Mouse (Mus musculus): ENCODE data around the gene Tmem274. TPM values are rescaled to one million over a fixed set of nuclear protein-coding genes. Genes with fewer than 3 reads are reported as not detected.
"Not testable (repeated sequence)": the region's sequence is repeated elsewhere in the genome, so short reads cannot be mapped to it uniquely, and the experiment has no call there.

Tmem274 gene
- polyA plus RNA-seq, 1 experiment from 2014 or later = not detected

DNA sequence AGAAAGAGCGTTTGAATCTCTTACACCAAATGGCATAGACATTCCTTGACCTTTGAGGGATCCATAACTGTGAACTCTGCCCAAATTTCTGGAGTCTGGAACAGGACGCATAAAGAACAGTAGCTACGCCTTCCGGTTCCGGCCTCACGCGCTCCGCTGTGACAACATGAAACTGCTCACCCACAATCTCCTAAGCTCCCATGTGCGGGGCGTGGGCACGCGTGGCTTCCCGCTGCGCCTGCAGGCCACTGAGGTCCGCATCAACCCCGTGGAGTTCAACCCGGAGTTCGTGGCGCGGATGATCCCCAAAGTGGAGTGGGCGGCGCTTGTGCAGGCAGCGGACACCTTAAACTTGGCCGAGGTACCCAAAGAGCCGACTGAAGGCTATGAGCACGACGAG is 20.0 kb upstream of the Tmem274 start:
- H3K9me3 ChIP-seq; H3K27ac ChIP-seq; H3K4me2 ChIP-seq; H3K36me3 ChIP-seq (replicated peaks); H3K4me3 ChIP-seq; H3K27me3 ChIP-seq (replicated peaks); H3K4me1 ChIP-seq; H3K9ac ChIP-seq; ATAC-seq (replicated peaks): not testable (repeated sequence)
- 88% methylated on average over 27 of the region's 27 CpGs for WGBS

DNA sequence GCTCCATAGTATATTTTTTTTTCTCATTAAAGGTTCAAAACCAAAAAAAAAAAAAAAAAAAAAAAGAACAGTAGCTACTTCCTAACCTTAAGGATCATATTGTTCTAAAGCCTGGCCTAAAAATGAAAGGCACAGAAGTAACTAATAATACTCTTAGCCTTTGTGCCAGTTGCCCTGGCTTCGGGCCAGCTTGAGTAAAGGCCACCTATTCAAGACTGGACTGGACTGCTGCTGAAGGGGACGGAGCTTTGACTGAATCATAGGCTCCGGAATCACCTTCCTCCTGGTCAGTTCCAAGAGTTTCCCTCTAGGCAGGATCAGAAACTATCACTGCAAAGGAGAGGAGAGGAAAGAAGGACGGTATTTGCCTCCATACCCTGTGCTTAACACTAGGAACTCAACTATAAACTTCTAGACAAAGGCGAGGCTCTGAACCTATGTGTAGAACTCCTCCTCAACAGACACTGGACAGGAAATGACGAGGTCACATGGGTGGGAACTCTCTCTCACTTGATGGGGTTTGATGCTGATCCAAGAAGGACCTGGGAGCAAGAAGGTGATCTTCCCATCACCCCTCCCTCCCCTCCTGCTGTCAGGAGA is 19.2 kb upstream of the Tmem274 start:
- Histone ChIP-seq H3K9me3 (no peaks in the 10 kb centered on the region), H3K27ac (no peak overlapping the region), H3K27me3 (replicated peaks) (no peaks in the 10 kb centered on the region)

GRCm38 (mm10) chr4:149458526-149458925 is 18.7 kb upstream of the Tmem274 start:
- Histone ChIP-seq H3K4me1 (0 out of 2 replicates have a peak, but pooled peaks cover 6% of the 10 kb centered on the region), H3K27ac (no peak overlapping the region), H3K9me3 (no peaks in the 10 kb centered on the region), H3K9ac (no peak overlapping the region), H3K4me2 (no peak overlapping the region), H3K27me3 (replicated peaks) (no peaks in the 10 kb centered on the region), H3K4me3 (no peak overlapping the region), H3K36me3 (replicated peaks) (no peaks in the 10 kb centered on the region)
- 58% methylated on average over 5 of the region's 5 CpGs for WGBS
- no peak for ATAC-seq (replicated peaks)

More for the DNA sequence above, 19.2 kb upstream of the Tmem274 start:
- ATAC-seq (replicated peaks) = no peak
- Histone ChIP-seq H3K4me1 (0 out of 2 replicates have a peak, but pooled peaks cover 6% of the 10 kb centered on the region), H3K4me3 (no peak overlapping the region), H3K36me3 (replicated peaks) (no peaks in the 10 kb centered on the region), H3K4me2 (no peak overlapping the region), H3K9ac (no peak overlapping the region)
- WGBS = 84% methylated on average over 6 of the region's 6 CpGs

DNA sequence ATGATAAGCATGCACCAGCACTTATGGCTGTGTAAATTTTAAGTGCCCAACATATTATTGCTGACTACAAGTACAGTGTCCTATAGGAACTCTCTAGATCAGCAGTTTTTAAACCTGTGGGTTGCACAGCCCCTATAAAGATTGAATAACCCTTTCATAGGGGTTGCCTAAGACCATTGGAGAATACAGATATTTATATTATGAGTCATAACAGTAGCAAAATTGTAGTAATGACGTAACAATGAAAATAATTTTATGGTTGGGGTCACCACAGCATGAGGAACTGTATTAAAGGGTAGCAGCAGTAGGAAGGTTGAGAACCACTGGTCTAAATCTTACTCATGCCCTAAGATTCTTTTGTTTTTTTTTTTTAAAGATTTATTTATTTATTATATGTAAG is 17.8 kb upstream of the Tmem274 start:
- Histone ChIP-seq H3K9ac (no peak overlapping the region), H3K27me3 (replicated peaks) (no peaks in the 10 kb centered on the region), H3K4me2 (no peak overlapping the region), H3K4me3 (no peak overlapping the region), H3K27ac (no peak overlapping the region), H3K36me3 (replicated peaks) (no peaks in the 10 kb centered on the region), H3K4me1 (0 out of 2 replicates have a peak, but pooled peaks cover 6% of the 10 kb centered on the region), H3K9me3 (no peaks in the 10 kb centered on the region)
- 87% methylated on average over 1 of the region's 1 CpGs for WGBS
- ATAC-seq (replicated peaks) = no peak

DNA sequence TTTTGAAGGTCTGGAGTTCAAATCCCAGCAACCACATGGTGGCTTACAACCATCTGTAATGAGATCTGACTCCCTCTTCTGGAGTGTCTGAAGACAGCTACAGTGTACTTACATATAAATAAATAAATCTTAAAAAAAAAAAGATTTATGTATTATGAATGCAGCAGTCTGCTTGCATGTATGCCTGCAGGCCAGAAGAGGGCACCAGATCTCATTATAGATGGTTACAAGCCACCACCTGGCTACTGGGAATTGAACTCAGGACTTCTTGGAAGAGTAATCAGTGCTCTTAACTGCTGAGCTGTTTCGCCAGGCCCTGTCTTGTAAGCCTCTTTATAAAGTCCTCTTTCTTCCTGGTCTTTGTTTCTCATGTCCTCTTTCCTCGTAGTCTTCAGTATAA is 16.7 kb upstream of the Tmem274 start:
- not testable (repeated sequence) for H3K9ac ChIP-seq; H3K4me2 ChIP-seq; H3K27me3 ChIP-seq (replicated peaks); H3K27ac ChIP-seq; H3K4me1 ChIP-seq; ATAC-seq (replicated peaks); H3K9me3 ChIP-seq; H3K4me3 ChIP-seq; H3K36me3 ChIP-seq (replicated peaks)
- 93% methylated on average over 2 of the region's 2 CpGs for WGBS

DNA sequence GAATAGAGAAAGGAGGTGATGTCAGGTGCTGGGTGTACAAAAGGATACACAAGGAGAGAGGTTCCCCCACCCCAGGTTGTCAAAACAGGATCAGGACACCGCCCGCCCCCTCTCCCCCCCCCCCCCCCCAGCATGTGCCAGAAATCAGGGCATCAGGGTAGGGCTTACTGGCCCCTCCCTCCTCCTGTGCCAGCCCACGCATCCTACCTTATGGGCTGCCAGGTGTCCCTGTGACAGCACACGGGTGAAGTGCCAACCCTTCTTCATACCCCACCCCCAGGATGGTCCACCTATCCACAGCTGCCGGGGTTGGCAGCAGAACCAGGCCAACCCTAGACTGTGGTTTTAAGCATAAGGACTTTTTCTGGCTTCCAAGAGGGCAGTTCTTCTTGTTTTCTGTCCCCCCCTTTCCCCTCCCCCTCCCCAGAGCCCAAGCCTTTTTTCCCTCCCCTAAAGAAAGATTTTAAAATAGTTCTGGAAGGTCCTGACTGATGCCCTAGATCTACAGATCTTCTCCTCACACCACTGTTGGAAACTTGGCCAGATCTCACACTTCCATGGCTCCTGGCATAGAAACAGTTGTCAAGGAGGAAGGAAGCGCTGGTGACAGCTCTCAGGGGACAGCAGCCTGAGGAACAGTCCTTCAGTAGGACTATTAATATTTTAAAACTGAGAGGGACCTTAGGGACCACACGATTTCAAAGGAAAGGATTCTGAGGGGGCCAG is 15.4 kb upstream of the Tmem274 start:
- Histone ChIP-seq H3K4me2 (no peak overlapping the region), H3K36me3 (replicated peaks) (no peaks in the 10 kb centered on the region), H3K9me3 (no peaks in the 10 kb centered on the region), H3K27me3 (replicated peaks) (no peaks in the 10 kb centered on the region), H3K4me3 (no peak overlapping the region), H3K9ac (no peak overlapping the region), H3K4me1 (0 out of 2 replicates have a peak, but pooled peaks cover 6% of the 10 kb centered on the region), H3K27ac (no peak overlapping the region)
- no peak for ATAC-seq (replicated peaks)
- 68% methylated on average over 7 of the region's 7 CpGs for WGBS

DNA sequence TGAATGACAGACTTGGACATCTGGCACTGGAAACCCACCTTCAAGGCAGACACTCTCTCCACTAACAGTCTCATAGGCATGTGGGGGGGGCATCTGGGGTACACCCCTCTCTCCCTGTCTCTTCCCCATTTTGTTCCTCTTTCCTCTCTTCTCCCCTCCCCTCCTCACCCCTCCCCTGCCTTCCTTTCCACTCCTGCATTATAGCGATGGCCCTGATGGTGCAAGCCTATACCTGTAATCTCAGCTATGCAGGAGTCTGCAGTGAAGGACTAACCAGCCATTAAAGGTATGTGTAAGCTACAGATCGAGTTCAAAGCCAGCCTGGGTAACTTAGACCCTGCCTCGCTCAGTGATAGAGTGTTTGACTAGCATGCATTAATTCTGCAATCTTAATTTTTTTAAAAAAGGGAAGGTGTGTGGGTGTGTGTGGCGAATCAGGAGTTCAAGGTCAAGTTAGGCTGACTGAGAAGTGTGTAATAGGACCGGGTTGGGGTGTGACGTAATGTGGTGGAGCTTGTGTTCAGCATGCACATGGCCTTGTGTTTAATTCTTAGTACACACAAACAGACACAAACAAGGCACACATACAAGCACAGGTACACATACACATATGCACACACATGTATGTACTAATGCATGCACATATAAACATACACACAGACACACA is 14.7 kb upstream of the Tmem274 start:
- WGBS = 84% methylated on average over 6 of the region's 6 CpGs
- ATAC-seq (replicated peaks) = no peak
- H3K27ac ChIP-seq = no peak overlapping the region
- no peaks in the 10 kb centered on the region for H3K9me3 ChIP-seq
- no peaks in the 10 kb centered on the region for H3K36me3 ChIP-seq (replicated peaks)
- no peak overlapping the region for H3K9ac ChIP-seq
- 0 out of 2 replicates have a peak, but pooled peaks cover 6% of the 10 kb centered on the region for H3K4me1 ChIP-seq
- no peaks in the 10 kb centered on the region for H3K27me3 ChIP-seq (replicated peaks)
- no peak overlapping the region for H3K4me2 ChIP-seq
- H3K4me3 ChIP-seq = no peak overlapping the region

DNA sequence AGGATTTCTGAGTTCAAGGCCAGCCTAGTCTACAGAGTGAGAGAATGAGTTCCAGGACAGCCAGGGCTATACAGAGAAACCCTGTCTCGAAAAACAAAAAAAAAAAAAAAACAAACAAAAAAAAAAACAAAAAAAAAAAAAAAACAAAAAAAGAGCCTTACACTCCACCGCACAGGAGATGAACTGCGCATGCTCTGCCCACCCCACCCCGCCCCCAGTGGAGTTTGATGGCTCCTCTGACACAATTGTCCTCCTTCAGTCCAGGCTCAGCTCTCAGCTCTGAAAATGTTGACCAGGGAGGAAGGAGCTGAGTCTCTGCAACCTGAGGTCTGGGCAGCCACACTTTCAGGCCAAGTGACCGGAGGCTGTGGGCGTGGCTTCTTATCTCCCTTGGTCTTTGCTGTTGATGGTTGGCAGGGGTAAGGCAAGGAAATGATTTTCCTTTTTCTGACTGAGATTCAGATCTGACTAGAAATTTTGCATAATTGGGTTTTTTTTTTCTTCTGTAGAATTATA is 13.7 kb upstream of the Tmem274 start:
- H3K9me3 ChIP-seq = no peaks in the 10 kb centered on the region
- 86% methylated on average over 5 of the region's 6 CpGs for WGBS
- H3K9ac ChIP-seq = no peak overlapping the region
- H3K36me3 ChIP-seq (replicated peaks) = no peaks in the 10 kb centered on the region
- no peak for ATAC-seq (replicated peaks)
- H3K4me2 ChIP-seq = no peak overlapping the region
- H3K27ac ChIP-seq = no peak overlapping the region
- H3K4me3 ChIP-seq = no peak overlapping the region
- H3K4me1 ChIP-seq = 0 out of 2 replicates have a peak, but pooled peaks cover 6% of the 10 kb centered on the region
- H3K27me3 ChIP-seq (replicated peaks) = no peaks in the 10 kb centered on the region

DNA sequence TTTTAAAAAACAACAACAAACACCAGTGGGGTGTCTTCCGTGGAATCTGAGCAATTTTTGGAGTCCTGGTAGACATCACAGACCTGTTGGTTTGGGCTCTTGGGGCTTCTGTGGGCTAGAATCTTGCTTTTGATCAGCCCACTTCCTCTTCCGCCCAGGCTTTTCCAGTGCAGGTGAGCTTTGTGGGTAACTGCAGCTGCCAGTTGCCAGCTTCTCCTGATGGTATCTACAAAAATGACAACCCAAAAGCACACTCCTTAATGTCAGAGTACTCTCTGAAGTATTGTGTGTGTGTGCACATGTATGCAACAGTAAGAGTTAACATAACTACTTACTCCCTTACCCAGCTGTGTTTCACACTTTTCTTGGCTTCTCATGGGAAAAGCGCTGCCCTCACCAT is 7.6 kb upstream of the Tmem274 start:
- Histone ChIP-seq H3K4me2 (no peak overlapping the region), H3K4me3 (no peak overlapping the region), H3K9me3 (no peaks in the 10 kb centered on the region), H3K27me3 (replicated peaks) (no peaks in the 10 kb centered on the region), H3K9ac (no peak overlapping the region), H3K36me3 (replicated peaks) (peaks cover 6% of the 10 kb centered on the region; the same call in 1 of the 2 replicates), H3K4me1 (no peaks in the 10 kb centered on the region), H3K27ac (no peak overlapping the region)
- no peak for ATAC-seq (replicated peaks)
- 95% methylated on average over 3 of the region's 3 CpGs for WGBS

DNA sequence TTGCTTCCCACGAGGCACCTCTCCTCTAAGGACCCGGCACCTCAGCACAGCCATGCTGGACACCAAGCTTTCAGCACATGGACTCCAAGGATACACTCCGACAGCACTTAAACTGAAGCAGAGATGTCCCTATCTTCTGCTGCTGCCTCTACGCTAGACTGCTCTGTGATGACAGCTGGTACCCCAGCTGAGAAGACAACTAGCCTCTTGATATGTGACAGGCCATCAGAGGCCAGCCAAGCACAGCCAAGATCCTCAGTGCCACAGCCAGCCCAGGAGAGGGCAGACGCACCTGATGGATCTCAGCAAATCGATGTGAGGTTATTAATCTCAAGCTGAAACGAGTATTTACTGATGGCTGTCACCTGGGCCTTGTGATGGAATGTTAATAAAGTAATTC is 2.1 kb upstream of the Tmem274 start:
- no peak overlapping the region for H3K4me2 ChIP-seq
- WGBS = 84% methylated on average over 7 of the region's 7 CpGs
- H3K4me1 ChIP-seq = no peaks in the 10 kb centered on the region
- H3K4me3 ChIP-seq = no peak overlapping the region
- H3K36me3 ChIP-seq (replicated peaks) = peaks cover 6% of the 10 kb centered on the region; the same call in 1 of the 2 replicates
- no peaks in the 10 kb centered on the region for H3K9me3 ChIP-seq
- H3K9ac ChIP-seq = no peak overlapping the region
- no peak for ATAC-seq (replicated peaks)
- no peaks in the 10 kb centered on the region for H3K27me3 ChIP-seq (replicated peaks)
- no peak overlapping the region for H3K27ac ChIP-seq

GRCm38 (mm10) chr4:149484566-149484965 is 7.4 kb downstream of the Tmem274 start:
- Histone ChIP-seq H3K27ac (peak overlapping the region; percentile 79), H3K9ac (peak overlapping the region; percentile 86), H3K4me3 (peak overlapping the region; percentile 95), H3K4me1 (peaks cover 26% of the 10 kb centered on the region), H3K4me2 (peak overlapping the region; percentile 93), H3K27me3 (replicated peaks) (no peaks in the 10 kb centered on the region), H3K9me3 (no peaks in the 10 kb centered on the region), H3K36me3 (replicated peaks) (peaks cover 22% of the 10 kb centered on the region)
- no peak for ATAC-seq (replicated peaks)
- 52% methylated on average over 3 of the region's 3 CpGs for WGBS

DNA sequence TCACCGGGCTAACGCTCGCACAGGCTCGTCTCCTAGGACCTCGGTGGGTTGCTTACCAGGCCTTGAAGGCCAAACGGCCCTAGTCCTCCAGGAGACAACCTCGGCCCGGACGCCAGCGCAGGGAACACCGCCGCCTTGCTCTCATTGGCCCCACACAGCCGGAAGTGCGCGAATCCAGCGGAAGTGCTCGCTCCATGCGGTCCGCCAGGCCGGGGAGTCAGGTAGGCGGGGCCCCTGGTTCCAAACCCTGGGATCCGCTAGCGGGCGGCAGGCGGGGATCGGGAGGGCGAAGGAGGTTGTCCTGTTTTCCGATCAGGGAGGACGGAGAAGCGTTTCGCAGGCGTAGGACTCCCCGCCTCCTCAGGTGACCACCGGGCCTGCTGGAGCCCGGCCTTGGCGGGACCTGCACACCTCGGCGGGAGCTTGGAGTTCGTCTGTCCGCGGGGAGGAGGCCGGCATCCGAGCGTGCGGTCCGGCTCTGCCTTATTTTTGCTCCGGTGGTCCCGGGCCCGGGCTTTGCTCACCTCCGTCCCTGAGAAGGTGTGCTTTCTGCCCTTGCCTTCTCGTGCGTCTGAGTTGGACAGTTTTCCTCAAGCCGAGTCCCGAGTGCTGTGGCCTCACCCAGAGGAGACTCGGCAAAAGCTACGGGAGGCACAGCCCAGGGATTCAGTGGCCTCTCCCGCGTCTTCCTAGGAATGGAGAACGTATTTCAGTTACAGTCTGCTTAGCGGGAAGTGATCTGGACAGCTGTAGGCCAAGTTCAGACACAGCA is 8.1 kb downstream of the Tmem274 start, which contains the start of the genes Nmnat1 and Lzic:
TSS of gene Nmnat1 (minus strand) at position 150 of the 772 bp plus-strand sequence.
TSS of gene Lzic (plus strand) at position 177 of the 772 bp plus-strand sequence.
- WGBS = under 1% methylated on average over 60 of the region's 60 CpGs
- ATAC-seq (replicated peaks) = peak; percentile 98
- H3K4me1 ChIP-seq = peaks cover 26% of the 10 kb centered on the region
- H3K4me2 ChIP-seq = peak within 1 kb of the TSS; percentile 93
- H3K9me3 ChIP-seq = no peaks in the 10 kb centered on the region
- H3K27ac ChIP-seq = peak within 1 kb of the TSS; percentile 79
- no peaks in the 10 kb centered on the region for H3K27me3 ChIP-seq (replicated peaks)
- peaks cover 26% of the 10 kb centered on the region for H3K36me3 ChIP-seq (replicated peaks)
- H3K4me3 ChIP-seq = peak within 1 kb of the TSS; percentile 95
- H3K9ac ChIP-seq = peak within 1 kb of the TSS; percentile 86
